Mouse (Mus musculus) inflammation-experienced regulatory T-cells, adult 6 months (primary cell): ENCODE data around the gene Ptpn18. TPM values are rescaled to one million over a fixed set of nuclear protein-coding genes. Genes with fewer than 3 reads are reported as not detected.
"Not testable (repeated sequence)": the region's sequence is repeated elsewhere in the genome, so short reads cannot be mapped to it uniquely, and the experiment has no call there.

Experiments
- ATAC-seq: one replicate; pipeline ENCODE4 v1.8.0; 2017
- polyA plus RNA-seq, 3 experiments: library from polyadenylated mRNA; unstranded; fragments of 100-300 nt; shearing (Covaris generic); gene quantifications; one replicate each; pipeline ENCODE4 v1.2.1; 2017

The Ptpn18 gene
- polyA plus RNA-seq, 3 experiments from 2014 or later = 161 to 189 (median 165) TPM

GRCm38 (mm10) chr1:34517797-34518196 is 58.2 kb downstream of the Ptpn18 start:
- ATAC-seq = not testable (repeated sequence)

- ATAC-seq = no peak
Observed at GRCm38 (mm10) chr1:34518259-34518658, 58.7 kb downstream of the Ptpn18 start.

GRCm38 (mm10) chr1:34522205-34522849 is 62.8 kb downstream of the Ptpn18 start:
- ATAC-seq = no peak

- ATAC-seq = no peak
Observed at GRCm38 (mm10) chr1:34522850-34523244, 63.3 kb downstream of the Ptpn18 start.

GRCm38 (mm10) chr1:34523647-34524046 is 64.1 kb downstream of the Ptpn18 start:
- no peak for ATAC-seq

Other genes with a start within 250 kb of the Ptpn18 start
- gene Ccdc115, start 20.1 kb upstream of the Ptpn18 start, polyA plus RNA-seq = 10 to 100 TPM; 31.8 to 43.9 (median 37.2) TPM
- gene Imp4, start 19.9 kb upstream of the Ptpn18 start, polyA plus RNA-seq = 100 to 1,000 TPM in 2 of 3 experiments, 10 to 100 TPM in 1; 97.9 to 160 (median 117) TPM
- not detected for gene Prss39, start 38.6 kb downstream of the Ptpn18 start, polyA plus RNA-seq
- gene Cfc1, start 75.9 kb downstream of the Ptpn18 start, polyA plus RNA-seq = under 1 TPM in 1 of 3 experiments, not detected in 2; 0.59 TPM
- not detected for gene Prss40, start 101.2 kb downstream of the Ptpn18 start, polyA plus RNA-seq
- not detected for gene Amer3, start 119.9 kb downstream of the Ptpn18 start, polyA plus RNA-seq